Mouse (Mus musculus): ENCODE data around the gene Pik3cg. TPM values are rescaled to one million over a fixed set of nuclear protein-coding genes. Genes with fewer than 3 reads are reported as not detected.

The Pik3cg gene
- polyA plus RNA-seq, 1 experiment from 2014 or later: 3.9 TPM

DNA sequence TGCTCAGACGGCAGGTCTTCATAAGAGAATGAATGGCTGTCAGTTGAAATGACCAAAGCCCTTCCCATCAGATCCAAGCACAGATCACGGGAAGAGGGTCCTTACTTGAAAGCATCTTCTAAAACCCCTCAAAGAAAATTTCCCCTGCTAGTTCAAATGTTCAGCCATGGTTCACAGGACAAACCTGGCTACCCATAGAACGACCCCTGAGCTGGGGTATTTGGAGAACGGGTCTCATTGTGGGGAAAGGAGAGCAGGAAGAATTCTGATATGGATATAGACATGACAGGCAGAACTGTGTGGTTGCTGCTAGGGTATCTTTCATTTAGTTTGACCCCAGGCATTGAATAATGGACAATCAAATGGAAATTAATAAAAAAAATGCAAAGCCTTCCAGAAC is 62.8 kb downstream of the Pik3cg start:
- Histone ChIP-seq H3K4me2 (replicated peaks; ENCODE audit: low read depth, low read length) (no peak overlapping the region), H3K4me1 (ENCODE audit: control insufficient read depth, insufficient read depth, low read length) (no peaks in the 10 kb centered on the region), H3K4me3 (ENCODE audit: low read depth, low read length) (no peak overlapping the region), H3K9me3 (ENCODE audit: control insufficient read depth, low read depth, low read length) (no peaks in the 10 kb centered on the region), H3K9ac (replicated peaks; ENCODE audit: low read depth, low read length) (no peak overlapping the region), H3K27ac (ENCODE audit: low read length) (no peak overlapping the region), H3K36me3 (ENCODE audit: control insufficient read depth, insufficient read depth, low read length) (no peaks in the 10 kb centered on the region), H3K27me3 (ENCODE audit: control insufficient read depth, insufficient read depth, low read length) (no peaks in the 10 kb centered on the region)
- 79% methylated on average over 4 of the region's 4 CpGs for WGBS
- ATAC-seq (ENCODE audit: insufficient number of reproducible peaks, insufficient read depth, low FRiP score, low read depth): no peak

DNA sequence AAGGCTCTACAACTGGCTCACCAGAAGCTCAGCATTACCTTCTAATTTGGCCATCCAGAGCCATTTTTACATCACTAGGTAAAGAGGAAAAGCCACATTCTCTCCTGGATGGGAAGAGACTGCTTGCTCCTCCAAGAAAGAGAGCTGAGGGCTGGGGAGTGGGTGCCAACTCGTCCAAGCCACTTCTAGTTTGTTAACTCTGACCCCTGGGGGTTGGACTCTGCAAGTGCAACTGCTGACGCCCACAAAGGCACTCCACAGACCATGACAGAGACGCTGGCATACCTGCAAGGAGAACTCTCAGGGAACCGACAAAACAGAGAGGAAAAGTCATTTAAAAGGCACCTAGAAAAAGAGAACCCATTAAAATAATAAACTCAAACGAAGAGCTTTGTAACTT is 63.9 kb downstream of the Pik3cg start:
- Histone ChIP-seq H3K36me3 (ENCODE audit: control insufficient read depth, insufficient read depth, low read length) (no peaks in the 10 kb centered on the region), H3K4me1 (ENCODE audit: control insufficient read depth, insufficient read depth, low read length) (no peaks in the 10 kb centered on the region), H3K4me3 (ENCODE audit: low read depth, low read length) (no peak overlapping the region), H3K4me2 (replicated peaks; ENCODE audit: low read depth, low read length) (no peak overlapping the region), H3K27me3 (ENCODE audit: control insufficient read depth, insufficient read depth, low read length) (no peaks in the 10 kb centered on the region), H3K27ac (ENCODE audit: low read length) (no peak overlapping the region), H3K9me3 (ENCODE audit: control insufficient read depth, low read depth, low read length) (no peaks in the 10 kb centered on the region), H3K9ac (replicated peaks; ENCODE audit: low read depth, low read length) (no peak overlapping the region)
- 0 out of 2 replicates have a peak, but pooled peaks have one; percentile 49 for ATAC-seq (ENCODE audit: insufficient number of reproducible peaks, insufficient read depth, low FRiP score, low read depth)
- WGBS: under 1% methylated on average over 5 of the region's 5 CpGs

DNA sequence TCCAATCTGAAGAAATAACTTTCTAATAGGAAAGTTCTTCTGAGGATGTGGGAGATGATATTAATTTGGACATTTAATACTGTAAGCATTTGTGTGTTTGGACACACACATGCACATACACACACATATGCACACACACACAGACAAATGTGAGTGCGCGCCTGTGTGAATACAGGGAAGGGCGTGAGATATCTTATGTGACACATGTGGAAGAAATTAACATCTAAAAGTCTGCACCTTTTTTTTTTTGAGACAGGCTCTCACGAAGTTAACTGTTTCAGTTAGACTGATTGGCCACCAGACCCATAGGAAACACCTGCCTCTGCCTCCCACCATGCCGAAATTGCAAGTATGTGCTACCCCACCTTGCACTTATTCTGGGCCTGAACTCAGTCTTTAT is 64.7 kb downstream of the Pik3cg start:
- H3K9ac ChIP-seq (replicated peaks; ENCODE audit: low read depth, low read length): no peak overlapping the region
- no peaks in the 10 kb centered on the region for H3K27me3 ChIP-seq (ENCODE audit: control insufficient read depth, insufficient read depth, low read length)
- H3K9me3 ChIP-seq (ENCODE audit: control insufficient read depth, low read depth, low read length): no peaks in the 10 kb centered on the region
- H3K4me1 ChIP-seq (ENCODE audit: control insufficient read depth, insufficient read depth, low read length): no peaks in the 10 kb centered on the region
- no peak for ATAC-seq (ENCODE audit: insufficient number of reproducible peaks, insufficient read depth, low FRiP score, low read depth)
- WGBS: 81% methylated on average over 5 of the region's 5 CpGs
- H3K27ac ChIP-seq (ENCODE audit: low read length): no peak overlapping the region
- H3K4me3 ChIP-seq (ENCODE audit: low read depth, low read length): no peak overlapping the region
- H3K36me3 ChIP-seq (ENCODE audit: control insufficient read depth, insufficient read depth, low read length): no peaks in the 10 kb centered on the region
- H3K4me2 ChIP-seq (replicated peaks; ENCODE audit: low read depth, low read length): no peak overlapping the region

DNA sequence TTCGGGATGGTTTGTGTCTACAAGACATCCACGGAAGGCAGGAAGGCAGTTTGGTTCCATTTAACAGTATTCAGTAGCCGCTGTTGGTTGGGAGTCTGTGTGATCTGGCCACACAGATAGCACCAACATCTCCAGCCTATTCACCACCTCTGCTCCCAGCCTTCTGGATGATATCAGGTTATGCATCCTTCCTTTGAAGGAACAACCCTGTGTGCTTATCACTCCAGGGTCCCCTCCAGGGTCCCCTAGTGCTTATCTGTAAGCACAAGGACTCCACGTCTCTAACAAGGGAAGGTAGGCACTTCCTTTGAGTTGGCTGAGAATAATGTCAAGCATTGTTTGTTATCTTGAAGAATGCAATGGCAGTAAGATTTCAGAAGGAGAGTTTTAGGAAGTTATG is 65.3 kb downstream of the Pik3cg start:
- Histone ChIP-seq H3K4me1 (ENCODE audit: control insufficient read depth, insufficient read depth, low read length) (0 out of 2 replicates have a peak, but pooled peaks cover 2% of the 10 kb centered on the region), H3K4me2 (replicated peaks; ENCODE audit: low read depth, low read length) (no peak overlapping the region), H3K36me3 (ENCODE audit: control insufficient read depth, insufficient read depth, low read length) (no peaks in the 10 kb centered on the region), H3K27ac (ENCODE audit: low read length) (no peak overlapping the region), H3K4me3 (ENCODE audit: low read depth, low read length) (no peak overlapping the region), H3K9me3 (ENCODE audit: control insufficient read depth, low read depth, low read length) (no peaks in the 10 kb centered on the region), H3K27me3 (ENCODE audit: control insufficient read depth, insufficient read depth, low read length) (no peaks in the 10 kb centered on the region), H3K9ac (replicated peaks; ENCODE audit: low read depth, low read length) (no peak overlapping the region)
- ATAC-seq (ENCODE audit: insufficient number of reproducible peaks, insufficient read depth, low FRiP score, low read depth): peak; percentile 69; the same call in 1 of the 2 replicates
- 61% methylated on average over 4 of the region's 4 CpGs for WGBS

DNA sequence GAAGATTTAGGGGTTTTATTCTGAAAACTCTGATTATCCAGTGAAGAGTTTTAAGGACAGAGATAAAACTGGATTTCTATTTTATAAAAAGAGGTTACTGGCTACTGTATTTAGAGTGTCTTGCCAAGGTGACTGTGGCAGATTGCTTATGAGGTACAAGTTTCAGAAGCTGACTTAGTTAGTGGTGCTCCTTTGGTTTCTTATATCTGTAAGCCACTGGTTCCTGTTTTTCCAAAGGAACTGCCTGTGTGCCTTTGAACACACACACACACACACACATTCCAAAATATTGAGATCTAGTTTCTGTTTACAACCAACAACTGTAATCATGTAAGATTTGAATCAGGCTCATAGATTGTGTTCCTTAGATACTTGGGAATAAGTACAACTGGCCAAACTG is 66.7 kb downstream of the Pik3cg start:
- no peak for ATAC-seq (ENCODE audit: insufficient number of reproducible peaks, insufficient read depth, low FRiP score, low read depth)
- no peaks in the 10 kb centered on the region for H3K27me3 ChIP-seq (ENCODE audit: control insufficient read depth, insufficient read depth, low read length)
- no peak overlapping the region for H3K9ac ChIP-seq (replicated peaks; ENCODE audit: low read depth, low read length)
- no peak overlapping the region for H3K4me2 ChIP-seq (replicated peaks; ENCODE audit: low read depth, low read length)
- H3K27ac ChIP-seq (ENCODE audit: low read length): no peak overlapping the region
- no peaks in the 10 kb centered on the region for H3K36me3 ChIP-seq (ENCODE audit: control insufficient read depth, insufficient read depth, low read length)
- 0 out of 2 replicates have a peak, but pooled peaks cover 3% of the 10 kb centered on the region for H3K4me1 ChIP-seq (ENCODE audit: control insufficient read depth, insufficient read depth, low read length)
- no peaks in the 10 kb centered on the region for H3K9me3 ChIP-seq (ENCODE audit: control insufficient read depth, low read depth, low read length)
- H3K4me3 ChIP-seq (ENCODE audit: low read depth, low read length): no peak overlapping the region

DNA sequence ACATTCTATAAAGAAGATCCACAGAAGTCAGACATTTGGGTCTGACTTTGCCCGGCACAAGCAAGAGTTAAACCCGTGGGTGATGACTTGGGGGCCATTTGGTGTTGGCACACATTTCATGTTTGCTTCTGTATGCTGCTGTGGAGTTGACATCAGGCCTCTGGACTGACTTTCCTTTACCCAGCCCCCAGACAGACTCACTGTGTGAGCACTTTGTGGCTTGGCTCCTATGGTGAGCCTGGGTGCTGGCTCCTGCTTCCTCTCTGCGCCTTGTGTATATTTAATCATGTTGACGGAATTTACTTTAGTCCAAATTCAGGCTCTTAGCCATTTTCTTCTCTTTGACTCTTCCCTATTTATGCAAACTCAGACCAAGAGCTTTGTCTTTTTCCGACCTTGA is 69.6 kb downstream of the Pik3cg start:
- H3K36me3 ChIP-seq (ENCODE audit: control insufficient read depth, insufficient read depth, low read length): no peaks in the 10 kb centered on the region
- H3K27ac ChIP-seq (ENCODE audit: low read length): peak overlapping the region; percentile 27
- no peaks in the 10 kb centered on the region for H3K27me3 ChIP-seq (ENCODE audit: control insufficient read depth, insufficient read depth, low read length)
- peak; percentile 70; the same call in 1 of the 2 replicates for ATAC-seq (ENCODE audit: insufficient number of reproducible peaks, insufficient read depth, low FRiP score, low read depth)
- no peaks in the 10 kb centered on the region for H3K9me3 ChIP-seq (ENCODE audit: control insufficient read depth, low read depth, low read length)
- no peak overlapping the region for H3K9ac ChIP-seq (replicated peaks; ENCODE audit: low read depth, low read length)
- no peak overlapping the region for H3K4me3 ChIP-seq (ENCODE audit: low read depth, low read length)
- WGBS: 48% methylated on average over 5 of the region's 5 CpGs
- no peak overlapping the region for H3K4me2 ChIP-seq (replicated peaks; ENCODE audit: low read depth, low read length)
- 0 out of 2 replicates have a peak, but pooled peaks cover 3% of the 10 kb centered on the region for H3K4me1 ChIP-seq (ENCODE audit: control insufficient read depth, insufficient read depth, low read length)

DNA sequence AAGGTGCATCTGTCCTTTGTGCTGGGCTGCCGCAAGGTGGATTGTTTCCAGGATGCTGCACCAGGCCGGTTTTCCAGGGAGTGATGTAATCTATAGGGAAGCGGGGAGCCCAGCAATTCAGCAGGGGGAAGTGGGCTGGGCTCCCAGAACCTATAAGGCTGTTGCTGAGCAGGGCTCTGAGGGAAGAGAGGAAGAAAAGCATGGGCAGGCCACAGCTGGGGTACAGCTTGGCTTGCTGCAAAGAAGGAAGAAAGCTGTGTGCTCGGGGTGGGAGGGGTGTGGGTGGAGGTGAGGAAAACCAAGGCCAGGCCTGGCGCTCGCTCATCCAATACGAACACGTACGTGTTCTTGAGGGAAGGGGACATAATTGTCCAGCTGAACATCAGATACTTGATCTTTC is 70.1 kb downstream of the Pik3cg start:
- no peaks in the 10 kb centered on the region for H3K36me3 ChIP-seq (ENCODE audit: control insufficient read depth, insufficient read depth, low read length)
- H3K27me3 ChIP-seq (ENCODE audit: control insufficient read depth, insufficient read depth, low read length): no peaks in the 10 kb centered on the region
- 0 out of 2 replicates have a peak, but pooled peaks have one; percentile 19 for ATAC-seq (ENCODE audit: insufficient number of reproducible peaks, insufficient read depth, low FRiP score, low read depth)
- no peak overlapping the region for H3K4me3 ChIP-seq (ENCODE audit: low read depth, low read length)
- 68% methylated on average over 9 of the region's 9 CpGs for WGBS
- no peak overlapping the region for H3K9ac ChIP-seq (replicated peaks; ENCODE audit: low read depth, low read length)
- H3K27ac ChIP-seq (ENCODE audit: low read length): peak overlapping the region; percentile 27; the same call in 1 of the 2 replicates
- H3K4me1 ChIP-seq (ENCODE audit: control insufficient read depth, insufficient read depth, low read length): 0 out of 2 replicates have a peak, but pooled peaks cover 3% of the 10 kb centered on the region
- no peak overlapping the region for H3K4me2 ChIP-seq (replicated peaks; ENCODE audit: low read depth, low read length)
- H3K9me3 ChIP-seq (ENCODE audit: control insufficient read depth, low read depth, low read length): no peaks in the 10 kb centered on the region

DNA sequence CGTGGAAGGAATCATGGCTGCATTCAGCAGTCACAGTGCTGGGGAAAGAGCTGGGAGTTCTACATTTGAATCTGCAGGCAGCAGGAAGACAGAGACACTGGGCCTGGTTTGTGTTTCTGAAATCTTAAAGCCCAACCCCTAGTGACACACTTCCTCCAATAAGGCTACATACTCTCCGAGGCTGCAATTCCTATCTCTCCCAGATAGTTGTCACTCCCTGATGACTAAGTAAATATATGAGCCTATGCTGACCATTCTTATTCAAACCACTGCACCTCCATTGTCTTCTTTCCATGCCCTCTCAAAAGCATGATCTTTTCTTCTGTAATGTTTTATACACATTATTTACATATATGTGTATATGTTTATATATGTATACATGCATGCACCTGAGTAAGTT is 70.9 kb downstream of the Pik3cg start:
- H3K9me3 ChIP-seq (ENCODE audit: control insufficient read depth, low read depth, low read length): no peaks in the 10 kb centered on the region
- WGBS: 63% methylated on average over 2 of the region's 2 CpGs

More for the DNA sequence above, 70.9 kb downstream of the Pik3cg start:
- Histone ChIP-seq H3K4me2 (replicated peaks; ENCODE audit: low read depth, low read length) (no peak overlapping the region), H3K4me1 (ENCODE audit: control insufficient read depth, insufficient read depth, low read length) (0 out of 2 replicates have a peak, but pooled peaks cover 3% of the 10 kb centered on the region), H3K27me3 (ENCODE audit: control insufficient read depth, insufficient read depth, low read length) (no peaks in the 10 kb centered on the region), H3K36me3 (ENCODE audit: control insufficient read depth, insufficient read depth, low read length) (no peaks in the 10 kb centered on the region), H3K4me3 (ENCODE audit: low read depth, low read length) (no peak overlapping the region), H3K9ac (replicated peaks; ENCODE audit: low read depth, low read length) (no peak overlapping the region), H3K27ac (ENCODE audit: low read length) (no peak overlapping the region)
- no peak for ATAC-seq (ENCODE audit: insufficient number of reproducible peaks, insufficient read depth, low FRiP score, low read depth)
